Comparison of ENCODE assay signal across 14 mouse cellular contexts in the genomic region with DNA sequence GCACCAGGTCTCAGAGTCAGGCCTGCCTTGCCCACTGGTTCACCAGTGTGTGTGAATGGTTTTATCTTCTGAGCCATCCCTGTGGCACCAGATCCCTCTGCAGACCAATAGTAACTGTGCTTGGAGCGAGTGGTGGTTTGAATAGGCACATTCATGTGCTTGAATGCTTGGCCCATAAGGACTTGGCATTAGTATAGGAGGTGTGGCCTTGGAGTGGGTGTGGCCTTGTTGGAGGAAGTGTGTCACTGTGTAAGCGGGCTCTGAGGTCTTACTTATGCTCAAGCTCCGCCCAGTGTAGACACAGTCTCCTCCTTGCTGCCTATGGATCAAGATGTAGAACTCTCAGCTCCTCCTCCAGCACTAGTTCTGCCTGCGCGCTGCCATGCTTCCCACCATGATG.
DNase-seq lines count a peak whose midpoint lies in the region.
"Had no signal": no experiment of that assay in that cellular context is flagged by ENCODE, and none has a peak within 500 bp of the region (broad histone marks: within the 10 kb centered on the region; RNA-seq: fewer than 3 reads in every experiment).

No protein-coding gene starts in this region.

- DNase-seq in cerebellum, adult 11-12 months: peak; percentile 48
- no peak for DNase-seq in cerebellum, postnatal 10 days
- peak; percentile 62 for DNase-seq in layer of hippocampus, adult 11-12 months (ENCODE audit: low spot score)
- no peak for DNase-seq in layer of hippocampus, adult 9-10 months (ENCODE audit: low spot score)
- DNase-seq in retina, postnatal 1 day: peak; percentile 49
- DNase-seq in retina, embryonic 14.5 days (ENCODE audit: low spot score): no peak
- DNase-seq in telencephalon, adult 2 months (ENCODE audit: low read depth, low spot score): peak; percentile 56
- no peak for DNase-seq in testis, postnatal 14 days (ENCODE audit: low spot score)
- DNase-seq: B cell, adult 2 months; heart, adult 18-20 months; heart, postnatal 10 days; left cerebral cortex, postnatal 4 days; lung, adult 2 months; spleen, adult 18-20 months had no signal

Comparison
In these comparisons a context has a peak if more than half of its experiments do, and no peak if none do; other contexts are left out.
1. DNase-seq: peak in cerebellum, adult 11-12 months (single experiment), layer of hippocampus, adult 11-12 months (single experiment), retina, postnatal 1 day (single experiment) and telencephalon, adult 2 months (single experiment); none in cerebellum, postnatal 10 days (0 of 2), layer of hippocampus, adult 9-10 months (single experiment), retina, embryonic 14.5 days (single experiment) and testis, postnatal 14 days (single experiment).